Mouse (Mus musculus): ENCODE measurements at regions not wholly inside any gene's neighbourhood (a gene's known extent, or its start where the extent isn't known, plus 50 kb on each side); places are given as distances from the start of the nearest gene placed in this dataset.

GRCm38 (mm10) chr10:111558675-111559340 lies 52.7 kb downstream of the Phlda1 start:
- H3K27me3 ChIP-seq (ENCODE audit: insufficient read depth, low read length) = no peaks in the 10 kb centered on the region
- WGBS = 21% methylated on average over 10 of the region's 10 CpGs
- no peak overlapping the region for H3K27ac ChIP-seq (ENCODE audit: low read length)
- 0 out of 2 replicates have a peak, but pooled peaks cover 4% of the 10 kb centered on the region for H3K9me3 ChIP-seq (ENCODE audit: low read length)
- no peak overlapping the region for H3K4me3 ChIP-seq (ENCODE audit: low read length)
- H3K36me3 ChIP-seq (ENCODE audit: insufficient read depth, low read length) = no peaks in the 10 kb centered on the region
- peak; percentile 64 for ATAC-seq (ENCODE audit: low FRiP score, low TSS enrichment)
- no peak overlapping the region for H3K9ac ChIP-seq (replicated peaks; ENCODE audit: low read length)
- peaks cover 25% of the 10 kb centered on the region for H3K4me1 ChIP-seq (ENCODE audit: insufficient read depth, low read length)
- H3K4me2 ChIP-seq (replicated peaks; ENCODE audit: low read depth, low read length) = peak overlapping the region; percentile 27; the same call in 1 of the 2 replicates

GRCm38 (mm10) chr10:111559341-111560246 lies 53.5 kb downstream of the Phlda1 start:
- Histone ChIP-seq H3K4me1 (ENCODE audit: insufficient read depth, low read length) (peaks cover 20% of the 10 kb centered on the region), H3K4me3 (ENCODE audit: low read length) (no peak overlapping the region), H3K4me2 (replicated peaks; ENCODE audit: low read depth, low read length) (0 out of 2 replicates have a peak overlapping the region, but pooled peaks have one; percentile 27), H3K27me3 (ENCODE audit: insufficient read depth, low read length) (no peaks in the 10 kb centered on the region), H3K36me3 (ENCODE audit: insufficient read depth, low read length) (no peaks in the 10 kb centered on the region), H3K27ac (ENCODE audit: low read length) (no peak overlapping the region), H3K9me3 (ENCODE audit: low read length) (0 out of 2 replicates have a peak, but pooled peaks cover 4% of the 10 kb centered on the region), H3K9ac (replicated peaks; ENCODE audit: low read length) (no peak overlapping the region)
- ATAC-seq (ENCODE audit: low FRiP score, low TSS enrichment) = 0 out of 2 replicates have a peak, but pooled peaks have one; percentile 1
- 37% methylated on average over 17 of the region's 17 CpGs for WGBS

GRCm38 (mm10) chr10:111562628-111563027 lies 56.5 kb downstream of the Phlda1 start:
- H3K4me1 ChIP-seq (ENCODE audit: insufficient read depth, low read length) = peaks cover 20% of the 10 kb centered on the region
- ATAC-seq (ENCODE audit: low FRiP score, low TSS enrichment) = no peak
- no peak overlapping the region for H3K4me2 ChIP-seq (replicated peaks; ENCODE audit: low read depth, low read length)
- H3K27ac ChIP-seq (ENCODE audit: low read length) = no peak overlapping the region
- H3K4me3 ChIP-seq (ENCODE audit: low read length) = no peak overlapping the region
- no peak overlapping the region for H3K9ac ChIP-seq (replicated peaks; ENCODE audit: low read length)
- H3K9me3 ChIP-seq (ENCODE audit: low read length) = no peaks in the 10 kb centered on the region
- H3K36me3 ChIP-seq (ENCODE audit: insufficient read depth, low read length) = no peaks in the 10 kb centered on the region
- 73% methylated on average over 8 of the region's 8 CpGs for WGBS
- no peaks in the 10 kb centered on the region for H3K27me3 ChIP-seq (ENCODE audit: insufficient read depth, low read length)

DNA sequence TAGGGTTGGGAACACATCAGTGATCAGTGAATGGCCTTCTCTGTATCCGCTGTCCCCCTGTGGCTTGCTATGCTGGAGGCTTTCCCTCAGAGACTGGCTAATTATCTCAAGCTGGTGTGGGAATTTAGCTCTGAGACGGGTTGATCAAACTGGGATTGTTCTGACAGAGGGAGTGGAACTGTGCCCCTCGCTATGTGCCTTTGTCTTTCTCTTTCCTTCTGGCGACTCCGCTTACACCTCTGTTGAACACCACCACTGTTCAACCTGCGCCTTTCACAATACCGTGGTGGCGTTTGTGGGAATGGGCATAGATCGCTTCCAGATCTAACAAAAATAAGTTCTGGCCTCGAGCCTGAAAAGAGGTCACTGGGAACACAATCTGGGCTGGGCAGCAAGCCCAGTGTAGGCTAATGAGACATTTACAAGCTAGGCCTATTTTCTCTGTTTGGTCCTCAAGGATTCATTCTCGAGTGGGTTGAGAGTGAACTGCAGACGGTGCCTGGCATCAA lies 60.8 kb downstream of the Phlda1 start:
- ATAC-seq (ENCODE audit: low FRiP score, low TSS enrichment) = no peak
- H3K9me3 ChIP-seq (ENCODE audit: low read length) = no peaks in the 10 kb centered on the region
- no peaks in the 10 kb centered on the region for H3K27me3 ChIP-seq (ENCODE audit: insufficient read depth, low read length)

DNA sequence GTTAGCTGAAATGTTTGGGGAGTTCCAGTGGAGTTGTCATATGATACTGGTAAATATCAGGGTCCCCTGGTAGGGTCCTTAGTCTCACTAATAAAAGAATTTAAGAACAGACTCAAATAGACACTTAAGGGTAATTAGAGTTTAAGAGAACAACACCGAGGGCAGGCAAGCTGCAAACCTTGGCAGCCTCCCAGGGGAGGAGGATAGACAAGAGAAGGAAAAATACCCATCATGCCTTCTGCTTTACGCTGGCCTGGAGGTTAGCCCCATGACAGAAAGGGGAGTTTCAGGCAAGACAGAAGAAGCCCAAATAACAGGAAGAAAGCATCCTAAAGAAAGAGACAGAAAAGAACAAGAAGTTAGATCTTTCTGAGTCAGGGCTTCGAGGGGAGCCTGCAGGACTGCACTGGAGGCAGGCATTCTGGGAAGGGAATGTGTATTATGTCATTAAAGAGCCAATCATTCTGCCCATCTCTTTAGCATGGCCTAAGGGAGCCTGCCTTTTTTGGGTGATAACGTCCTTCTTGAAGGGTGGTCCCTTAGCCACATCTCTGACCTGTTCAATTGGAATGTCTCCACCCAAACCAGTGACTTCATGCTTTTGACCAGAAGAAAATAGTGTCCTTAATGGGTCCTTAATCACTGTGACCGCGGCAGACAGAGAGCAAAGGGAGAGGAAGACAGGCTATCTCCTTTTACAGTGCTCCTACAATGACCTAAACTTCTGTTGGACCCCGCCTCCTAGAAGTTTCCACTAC lies 64.6 kb downstream of the Phlda1 start:
- no peak overlapping the region for H3K4me3 ChIP-seq (ENCODE audit: low read length)
- 38% methylated on average over 7 of the region's 7 CpGs for WGBS

More for the DNA sequence above, 60.8 kb downstream of the Phlda1 start:
- H3K9ac ChIP-seq (replicated peaks; ENCODE audit: low read length) = no peak overlapping the region
- WGBS = 71% methylated on average over 12 of the region's 12 CpGs
- no peak overlapping the region for H3K4me2 ChIP-seq (replicated peaks; ENCODE audit: low read depth, low read length)
- H3K27ac ChIP-seq (ENCODE audit: low read length) = no peak overlapping the region
- H3K36me3 ChIP-seq (ENCODE audit: insufficient read depth, low read length) = no peaks in the 10 kb centered on the region
- no peak overlapping the region for H3K4me3 ChIP-seq (ENCODE audit: low read length)
- 0 out of 2 replicates have a peak, but pooled peaks cover 3% of the 10 kb centered on the region for H3K4me1 ChIP-seq (ENCODE audit: insufficient read depth, low read length)

DNA sequence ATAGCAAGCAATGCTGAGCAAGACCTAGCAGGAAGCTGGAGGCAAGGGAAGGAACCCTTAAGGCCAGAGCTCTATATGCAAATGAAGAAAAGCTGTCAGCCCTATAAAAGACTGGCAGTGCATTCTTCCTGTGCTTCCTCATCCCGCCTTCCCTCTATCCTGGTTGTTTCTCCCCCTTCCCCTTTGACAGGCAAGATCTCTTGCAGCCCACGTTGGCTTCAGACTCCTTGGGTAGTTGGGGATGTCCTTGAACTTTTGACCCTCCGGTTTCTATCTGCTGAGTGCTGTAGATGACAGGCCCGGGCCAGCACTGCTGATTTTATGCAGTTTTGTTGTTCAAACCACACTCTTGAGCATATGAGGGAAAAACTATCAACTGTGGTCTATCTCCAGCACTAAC lies 68.1 kb downstream of the Phlda1 start:
- no peak for ATAC-seq (ENCODE audit: low FRiP score, low TSS enrichment)
- Histone ChIP-seq H3K4me2 (replicated peaks; ENCODE audit: low read depth, low read length) (no peak overlapping the region), H3K4me3 (ENCODE audit: low read length) (no peak overlapping the region), H3K27me3 (ENCODE audit: insufficient read depth, low read length) (no peaks in the 10 kb centered on the region), H3K9me3 (ENCODE audit: low read length) (peaks cover 8% of the 10 kb centered on the region; the same call in 1 of the 2 replicates), H3K9ac (replicated peaks; ENCODE audit: low read length) (no peak overlapping the region), H3K36me3 (ENCODE audit: insufficient read depth, low read length) (no peaks in the 10 kb centered on the region), H3K4me1 (ENCODE audit: insufficient read depth, low read length) (peaks cover 16% of the 10 kb centered on the region), H3K27ac (ENCODE audit: low read length) (no peak overlapping the region)
- WGBS = 61% methylated on average over 4 of the region's 4 CpGs

More for the DNA sequence above, 64.6 kb downstream of the Phlda1 start:
- Histone ChIP-seq H3K9ac (replicated peaks; ENCODE audit: low read length) (no peak overlapping the region), H3K27ac (ENCODE audit: low read length) (no peak overlapping the region), H3K36me3 (ENCODE audit: insufficient read depth, low read length) (no peaks in the 10 kb centered on the region), H3K4me2 (replicated peaks; ENCODE audit: low read depth, low read length) (no peak overlapping the region), H3K9me3 (ENCODE audit: low read length) (peaks cover 8% of the 10 kb centered on the region; the same call in 1 of the 2 replicates), H3K27me3 (ENCODE audit: insufficient read depth, low read length) (no peaks in the 10 kb centered on the region), H3K4me1 (ENCODE audit: insufficient read depth, low read length) (peaks cover 4% of the 10 kb centered on the region; the same call in 1 of the 2 replicates)
- ATAC-seq (ENCODE audit: low FRiP score, low TSS enrichment) = no peak

- H3K4me2 ChIP-seq (replicated peaks; ENCODE audit: low read depth, low read length) = no peak overlapping the region
- 82% methylated on average over 8 of the region's 8 CpGs for WGBS
- no peak overlapping the region for H3K9ac ChIP-seq (replicated peaks; ENCODE audit: low read length)
- H3K9me3 ChIP-seq (ENCODE audit: low read length) = peaks cover 8% of the 10 kb centered on the region; the same call in 1 of the 2 replicates
- H3K27ac ChIP-seq (ENCODE audit: low read length) = no peak overlapping the region
- H3K27me3 ChIP-seq (ENCODE audit: insufficient read depth, low read length) = no peaks in the 10 kb centered on the region
- no peaks in the 10 kb centered on the region for H3K36me3 ChIP-seq (ENCODE audit: insufficient read depth, low read length)
- peaks cover 18% of the 10 kb centered on the region for H3K4me1 ChIP-seq (ENCODE audit: insufficient read depth, low read length)
- no peak for ATAC-seq (ENCODE audit: low FRiP score, low TSS enrichment)
- no peak overlapping the region for H3K4me3 ChIP-seq (ENCODE audit: low read length)
These were observed 68.7 kb downstream of the Phlda1 start for GRCm38 (mm10) chr10:111574812-111575211.

- no peak overlapping the region for H3K27ac ChIP-seq (ENCODE audit: low read length)
- no peak overlapping the region for H3K4me2 ChIP-seq (replicated peaks; ENCODE audit: low read depth, low read length)
These were observed 69.2 kb downstream of the Phlda1 start for GRCm38 (mm10) chr10:111575256-111575655.

GRCm38 (mm10) chr10:111575926-111576325 lies 69.8 kb downstream of the Phlda1 start:
- Histone ChIP-seq H3K27me3 (ENCODE audit: insufficient read depth, low read length) (no peaks in the 10 kb centered on the region), H3K27ac (ENCODE audit: low read length) (no peak overlapping the region), H3K4me1 (ENCODE audit: insufficient read depth, low read length) (peaks cover 26% of the 10 kb centered on the region), H3K9ac (replicated peaks; ENCODE audit: low read length) (no peak overlapping the region), H3K4me3 (ENCODE audit: low read length) (no peak overlapping the region), H3K36me3 (ENCODE audit: insufficient read depth, low read length) (no peaks in the 10 kb centered on the region), H3K4me2 (replicated peaks; ENCODE audit: low read depth, low read length) (no peak overlapping the region), H3K9me3 (ENCODE audit: low read length) (peaks cover 8% of the 10 kb centered on the region; the same call in 1 of the 2 replicates)
- peak; percentile 80 for ATAC-seq (ENCODE audit: low FRiP score, low TSS enrichment)
- 38% methylated on average over 5 of the region's 5 CpGs for WGBS

More at GRCm38 (mm10) chr10:111575256-111575655, 69.2 kb downstream of the Phlda1 start:
- Histone ChIP-seq H3K9me3 (ENCODE audit: low read length) (peaks cover 8% of the 10 kb centered on the region; the same call in 1 of the 2 replicates), H3K4me3 (ENCODE audit: low read length) (no peak overlapping the region), H3K36me3 (ENCODE audit: insufficient read depth, low read length) (no peaks in the 10 kb centered on the region), H3K27me3 (ENCODE audit: insufficient read depth, low read length) (no peaks in the 10 kb centered on the region), H3K4me1 (ENCODE audit: insufficient read depth, low read length) (peaks cover 23% of the 10 kb centered on the region), H3K9ac (replicated peaks; ENCODE audit: low read length) (no peak overlapping the region)
- WGBS = 49% methylated on average over 5 of the region's 5 CpGs
- no peak for ATAC-seq (ENCODE audit: low FRiP score, low TSS enrichment)

Data from kidney, embryonic 16.5 days (tissue).